Mouse (Mus musculus) E14TG2a.4 (cell line): ENCODE measurements at regions not wholly inside any gene's neighbourhood (a gene's known extent, or its start where the extent isn't known, plus 50 kb on each side); places are given as distances from the start of the nearest gene placed in this dataset.

Experiments used
- H3K27me3 ChIP-seq: 2 replicates; pipeline ENCODE4 v1.6.1; 2014; ENCODE audit warnings: low read length, control low read depth; ENCODE audit not compliant: insufficient read depth
- H3K36me3 ChIP-seq: 2 replicates; pipeline ENCODE4 v1.6.1; 2014; ENCODE audit warnings: low read length, control low read depth; ENCODE audit not compliant: insufficient read depth
- H3K4me1 ChIP-seq: replicated peaks from 2 replicates; pipeline ENCODE4 v1.6.1; 2014; ENCODE audit warnings: low read depth, low read length, control low read depth
- H3K4me3 ChIP-seq: replicated peaks from 2 replicates; pipeline ENCODE4 v1.5.1; 2014; ENCODE audit warnings: mild to moderate bottlenecking, low read length
- H3K9me3 ChIP-seq: 2 replicates; pipeline ENCODE4 v1.6.1; 2014; ENCODE audit warnings: low read length, control low read depth
- CTCF ChIP-seq: conservative IDR thresholded peaks from 2 replicates; pipeline ENCODE4 v1.5.1; 2014; ENCODE audit warnings: low read length
- NANOG ChIP-seq: IDR thresholded peaks from 2 replicates; pipeline ENCODE4 v1.6.1; 2014; ENCODE audit warnings: borderline replicate concordance, low read length, mixed read lengths
- POU5F1 ChIP-seq: IDR thresholded peaks from 2 replicates; pipeline ENCODE4 v1.6.1; 2014; ENCODE audit warnings: low read length, borderline replicate concordance

- no peak for TF ChIP-seq NANOG
- TF ChIP-seq POU5F1, result no peak
- no peak for TF ChIP-seq CTCF
- Histone ChIP-seq H3K9me3 (peaks cover 15% of the 10 kb centered on the region; the same call in 1 of the 2 replicates), H3K27me3 (no peaks in the 10 kb centered on the region), H3K36me3 (no peaks in the 10 kb centered on the region), H3K4me3 (no peak overlapping the region), H3K4me1 (no peaks in the 10 kb centered on the region)
Observed at GRCm38 (mm10) chr11:22675754-22676153, 163.9 kb downstream of the Tmem17 start.

GRCm38 (mm10) chr11:22677337-22677736, 165.4 kb downstream of the Tmem17 start:
- H3K27me3 ChIP-seq, result no peaks in the 10 kb centered on the region
- no peak overlapping the region for H3K4me3 ChIP-seq
- H3K9me3 ChIP-seq, result peaks cover 25% of the 10 kb centered on the region
- H3K4me1 ChIP-seq, result no peaks in the 10 kb centered on the region
- H3K36me3 ChIP-seq, result no peaks in the 10 kb centered on the region
- TF ChIP-seq NANOG (no peak), POU5F1 (no peak), CTCF (no peak)

- no peaks in the 10 kb centered on the region for H3K36me3 ChIP-seq
- H3K4me3 ChIP-seq, result no peak overlapping the region
- TF ChIP-seq NANOG, result no peak
- TF ChIP-seq CTCF, result no peak
- TF ChIP-seq POU5F1, result no peak
- H3K4me1 ChIP-seq, result peaks cover 8% of the 10 kb centered on the region
- peaks cover 30% of the 10 kb centered on the region for H3K9me3 ChIP-seq
- H3K27me3 ChIP-seq, result no peaks in the 10 kb centered on the region
Observed at GRCm38 (mm10) chr11:22684576-22684975, 172.7 kb downstream of the Tmem17 start.

GRCm38 (mm10) chr11:22690829-22691228, 169.9 kb downstream of the B3gnt2 start:
- H3K4me3 ChIP-seq, result no peak overlapping the region
- H3K36me3 ChIP-seq, result no peaks in the 10 kb centered on the region
- no peak for TF ChIP-seq CTCF
- TF ChIP-seq NANOG, result no peak
- TF ChIP-seq POU5F1, result no peak
- H3K4me1 ChIP-seq, result peaks cover 12% of the 10 kb centered on the region
- no peaks in the 10 kb centered on the region for H3K27me3 ChIP-seq
- H3K9me3 ChIP-seq, result peaks cover 13% of the 10 kb centered on the region

GRCm38 (mm10) chr11:22692281-22692857, 168.4 kb downstream of the B3gnt2 start:
- no peaks in the 10 kb centered on the region for H3K27me3 ChIP-seq
- H3K36me3 ChIP-seq, result no peaks in the 10 kb centered on the region
- H3K9me3 ChIP-seq, result no peaks in the 10 kb centered on the region
- no peak overlapping the region for H3K4me3 ChIP-seq
- peaks cover 12% of the 10 kb centered on the region for H3K4me1 ChIP-seq
- TF ChIP-seq POU5F1, result no peak
- no peak for TF ChIP-seq NANOG

- no peaks in the 10 kb centered on the region for H3K27me3 ChIP-seq
- no peaks in the 10 kb centered on the region for H3K9me3 ChIP-seq
- no peak overlapping the region for H3K4me3 ChIP-seq
- no peaks in the 10 kb centered on the region for H3K36me3 ChIP-seq
- TF ChIP-seq NANOG (no peak), POU5F1 (no peak)
- peaks cover 12% of the 10 kb centered on the region for H3K4me1 ChIP-seq
Observed at GRCm38 (mm10) chr11:22692941-22693341, 167.8 kb downstream of the B3gnt2 start.

- no peak overlapping the region for H3K4me3 ChIP-seq
- no peaks in the 10 kb centered on the region for H3K36me3 ChIP-seq
- TF ChIP-seq POU5F1 (no peak), CTCF (no peak), NANOG (no peak)
- no peaks in the 10 kb centered on the region for H3K9me3 ChIP-seq
- H3K4me1 ChIP-seq, result peaks cover 10% of the 10 kb centered on the region
- no peaks in the 10 kb centered on the region; the same call in 1 of the 2 replicates for H3K27me3 ChIP-seq
Observed at GRCm38 (mm10) chr11:22693376-22693775, 167.4 kb downstream of the B3gnt2 start.

- TF ChIP-seq CTCF, result 0 out of 2 replicates have a peak, but pooled peaks have one; percentile 11
- TF ChIP-seq POU5F1, result no peak
- TF ChIP-seq NANOG, result no peak
- Histone ChIP-seq H3K9me3 (no peaks in the 10 kb centered on the region), H3K4me1 (0 out of 2 replicates have a peak, but pooled peaks cover 4% of the 10 kb centered on the region), H3K27me3 (no peaks in the 10 kb centered on the region; the same call in 1 of the 2 replicates), H3K36me3 (no peaks in the 10 kb centered on the region), H3K4me3 (no peak overlapping the region)
Observed at GRCm38 (mm10) chr11:22693984-22694383, 166.8 kb downstream of the B3gnt2 start.

GRCm38 (mm10) chr11:22694829-22695228, 165.9 kb downstream of the B3gnt2 start:
- H3K36me3 ChIP-seq, result no peaks in the 10 kb centered on the region
- 0 out of 2 replicates have a peak, but pooled peaks cover 4% of the 10 kb centered on the region for H3K4me1 ChIP-seq
- no peaks in the 10 kb centered on the region for H3K9me3 ChIP-seq
- no peaks in the 10 kb centered on the region; the same call in 1 of the 2 replicates for H3K27me3 ChIP-seq
- H3K4me3 ChIP-seq, result no peak overlapping the region
- TF ChIP-seq CTCF (no peak), POU5F1 (no peak), NANOG (no peak)
